Mouse (Mus musculus): ENCODE results near the gene Rap1gap. TPM values are rescaled to one million over a fixed set of nuclear protein-coding genes. Genes with fewer than 3 reads are reported as not detected.

Gene Rap1gap
- polyA plus RNA-seq, 1 experiment = 6.5 TPM

GRCm38 (mm10) chr4:137692107-137692902 lies 27.8 kb downstream of the Rap1gap start:
- no peak for DNase-seq (ENCODE audit: low read depth)

GRCm38 (mm10) chr4:137695300-137695699 lies 30.8 kb downstream of the Rap1gap start:
- no peak for DNase-seq (ENCODE audit: low read depth)

GRCm38 (mm10) chr4:137695900-137696299 lies 31.4 kb downstream of the Rap1gap start:
- no peak for DNase-seq (ENCODE audit: low read depth)

GRCm38 (mm10) chr4:137697156-137697885 lies 32.8 kb downstream of the Rap1gap start:
- DNase-seq (ENCODE audit: low read depth) = no peak

DNA sequence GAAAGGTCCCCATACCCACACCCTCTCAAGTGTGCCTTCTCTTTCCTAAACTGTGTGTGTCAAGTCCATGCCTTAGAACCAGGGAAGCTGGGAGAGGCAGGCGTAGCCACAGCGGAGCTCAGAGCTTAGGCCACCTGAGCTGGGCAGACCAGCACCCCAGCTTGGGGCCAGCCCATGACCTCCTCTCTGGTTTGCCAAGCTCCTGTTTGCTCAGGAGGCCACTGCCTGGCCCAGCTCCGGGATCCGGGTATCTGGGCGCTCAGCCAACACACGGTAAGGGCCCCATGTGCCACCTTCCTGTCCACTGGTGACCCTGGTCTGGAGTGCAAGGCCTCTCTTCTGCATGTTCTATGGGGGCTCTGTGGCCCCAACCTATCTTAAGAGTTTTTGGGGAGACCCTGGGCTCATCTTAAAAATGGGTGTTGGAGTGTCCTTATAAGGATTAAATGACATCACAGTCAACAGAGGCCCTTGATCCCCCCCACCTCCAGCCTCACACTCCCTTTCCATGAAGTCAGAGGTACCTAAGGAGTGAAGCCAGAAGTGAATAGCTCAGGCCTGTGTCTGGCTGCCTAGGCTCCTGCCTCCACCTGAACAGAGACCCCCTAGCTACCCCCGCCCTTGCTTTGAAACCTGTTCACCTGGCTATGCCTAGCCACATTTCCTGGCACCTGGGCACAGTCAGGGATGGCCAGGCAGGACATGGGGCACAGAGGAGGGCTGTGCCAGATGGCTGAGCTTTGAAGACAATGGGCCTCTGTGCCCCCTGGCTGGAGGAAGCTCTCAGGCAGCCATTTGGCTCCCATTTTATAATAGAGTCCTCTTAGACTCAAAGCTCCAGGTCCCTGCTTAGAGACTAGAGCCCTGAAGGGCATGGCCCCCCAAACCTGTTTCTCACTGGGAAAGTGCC lies 33.8 kb downstream of the Rap1gap start:
- no peak for DNase-seq (ENCODE audit: low read depth)

- no peak for DNase-seq (ENCODE audit: low read depth)
These were observed 35.0 kb downstream of the Rap1gap start for GRCm38 (mm10) chr4:137699264-137700211.

DNA sequence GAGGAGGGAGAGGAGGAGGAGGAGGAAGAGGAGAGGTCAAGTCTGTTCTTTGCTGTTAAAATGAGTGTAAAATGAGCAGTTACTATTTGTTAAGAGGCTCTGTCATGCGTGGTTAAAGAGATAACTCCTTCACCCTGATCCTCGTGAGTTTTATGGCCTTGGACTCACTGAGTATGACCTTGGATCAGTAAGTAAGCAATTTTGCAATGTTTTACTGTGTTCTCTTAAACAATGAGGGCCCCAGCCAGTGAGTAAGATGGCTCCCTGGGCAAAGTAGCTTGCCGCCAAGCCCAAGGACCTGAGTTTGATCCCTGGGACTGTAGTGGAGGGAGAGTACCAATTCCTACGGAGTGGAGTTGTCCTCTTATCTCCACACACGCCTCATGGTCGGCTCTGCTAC lies 36.4 kb downstream of the Rap1gap start:
- DNase-seq (ENCODE audit: low read depth) = no peak

DNA sequence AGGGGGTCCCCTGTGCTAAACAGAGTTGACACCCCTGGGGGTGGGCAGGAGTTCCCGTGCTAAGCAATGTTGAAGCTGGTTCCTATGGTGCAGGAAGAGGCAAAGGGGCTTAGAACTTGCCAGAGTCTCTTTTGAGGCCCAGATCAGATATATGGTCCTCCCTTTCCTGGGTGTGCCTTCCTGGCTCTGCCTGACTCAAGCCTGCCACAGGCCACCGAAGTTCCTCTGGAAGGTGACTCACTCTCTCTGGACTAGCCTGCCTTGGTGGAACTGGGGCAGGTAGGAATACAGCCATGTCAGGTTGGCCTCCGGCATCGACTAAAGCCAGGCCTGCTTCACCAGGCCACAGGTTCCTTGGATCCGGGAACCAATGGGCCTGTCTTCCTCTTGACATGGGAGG lies 38.6 kb downstream of the Rap1gap start:
- no peak for DNase-seq (ENCODE audit: low read depth)

DNA sequence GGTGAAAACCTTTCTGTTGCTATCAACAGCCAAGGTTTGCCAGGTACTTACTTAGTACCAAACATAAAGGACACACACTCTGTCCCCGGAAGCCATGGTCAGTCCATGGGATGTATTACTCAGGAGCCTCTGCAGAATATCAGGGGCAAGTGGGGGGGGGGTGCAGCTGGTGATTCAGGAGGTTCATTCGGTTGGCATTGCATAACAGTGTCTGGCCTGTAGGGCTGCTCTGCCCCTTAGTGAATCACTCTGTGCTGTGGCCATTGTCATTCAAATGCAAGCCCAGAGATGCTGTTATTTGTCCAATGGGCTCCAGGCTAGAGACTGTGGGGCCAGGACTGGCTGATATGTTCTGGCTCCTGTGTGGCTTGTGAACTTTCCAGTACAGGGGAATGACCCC lies 40.0 kb downstream of the Rap1gap start:
- no peak for DNase-seq (ENCODE audit: low read depth)

DNA sequence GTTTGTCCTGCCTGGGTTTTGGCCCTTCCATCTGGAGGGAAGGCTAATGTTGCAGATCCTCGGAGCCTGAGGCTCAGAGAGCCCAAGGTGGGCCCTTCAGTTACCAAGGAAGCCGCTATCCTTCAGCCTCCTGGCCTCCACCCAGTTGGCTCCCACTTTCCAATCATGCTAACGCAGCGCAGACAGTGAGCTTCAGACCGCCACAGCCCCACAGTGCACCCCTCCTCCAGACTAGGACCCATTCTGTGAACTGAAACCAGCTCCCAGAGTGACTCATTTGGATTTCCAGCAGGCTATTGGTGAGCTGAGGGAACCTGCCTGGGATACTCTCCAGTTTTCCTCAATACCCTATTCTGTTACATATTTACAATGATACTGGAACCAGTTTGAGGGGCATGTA lies 40.9 kb downstream of the Rap1gap start:
- no peak for DNase-seq (ENCODE audit: low read depth)

- DNase-seq (ENCODE audit: low read depth) = no peak
These were observed 42.0 kb downstream of the Rap1gap start for GRCm38 (mm10) chr4:137706510-137706909.

DNA sequence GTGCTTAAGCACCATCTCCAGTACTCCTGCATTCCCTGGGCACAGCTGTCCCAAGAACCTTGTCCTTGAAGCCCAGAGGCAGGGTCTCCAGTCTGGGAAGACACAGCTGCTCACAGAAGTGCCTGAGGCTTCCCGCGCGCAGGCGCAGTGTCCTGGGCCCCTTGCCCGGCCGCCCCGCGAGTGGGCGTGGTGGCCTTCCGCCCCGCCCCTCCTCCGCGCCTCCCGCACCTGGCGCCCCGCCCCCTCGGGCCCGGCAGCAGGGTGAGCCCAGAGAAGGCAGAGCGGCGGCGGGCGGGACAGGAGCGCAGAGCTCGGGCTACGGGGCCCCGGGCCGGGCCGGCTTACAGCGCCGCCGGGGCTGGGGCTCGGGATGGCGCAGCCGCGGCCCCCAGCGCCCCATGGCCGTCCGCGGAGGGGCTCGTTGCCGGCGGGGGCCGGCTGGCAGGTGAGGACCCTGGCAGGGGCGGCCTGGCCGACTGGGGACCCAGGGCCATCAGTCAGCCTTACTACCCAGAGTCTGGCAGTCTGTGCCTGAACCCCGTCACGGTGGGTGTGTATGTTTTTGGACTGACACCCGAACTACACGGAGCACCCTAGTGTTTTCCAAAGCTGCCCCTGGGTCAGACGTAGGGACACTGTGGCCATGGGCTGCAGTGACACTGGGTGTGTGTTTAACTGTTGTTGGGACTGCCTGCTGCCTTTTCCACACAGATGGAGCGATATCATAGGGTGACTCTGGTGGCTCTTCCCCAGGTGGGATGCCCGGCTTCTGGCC lies 42.9 kb downstream of the Rap1gap start:
- DNase-seq (ENCODE audit: low read depth) = no peak

GRCm38 (mm10) chr4:137712963-137713362 lies 48.4 kb downstream of the Rap1gap start:
- no peak for DNase-seq (ENCODE audit: low read depth)

DNA sequence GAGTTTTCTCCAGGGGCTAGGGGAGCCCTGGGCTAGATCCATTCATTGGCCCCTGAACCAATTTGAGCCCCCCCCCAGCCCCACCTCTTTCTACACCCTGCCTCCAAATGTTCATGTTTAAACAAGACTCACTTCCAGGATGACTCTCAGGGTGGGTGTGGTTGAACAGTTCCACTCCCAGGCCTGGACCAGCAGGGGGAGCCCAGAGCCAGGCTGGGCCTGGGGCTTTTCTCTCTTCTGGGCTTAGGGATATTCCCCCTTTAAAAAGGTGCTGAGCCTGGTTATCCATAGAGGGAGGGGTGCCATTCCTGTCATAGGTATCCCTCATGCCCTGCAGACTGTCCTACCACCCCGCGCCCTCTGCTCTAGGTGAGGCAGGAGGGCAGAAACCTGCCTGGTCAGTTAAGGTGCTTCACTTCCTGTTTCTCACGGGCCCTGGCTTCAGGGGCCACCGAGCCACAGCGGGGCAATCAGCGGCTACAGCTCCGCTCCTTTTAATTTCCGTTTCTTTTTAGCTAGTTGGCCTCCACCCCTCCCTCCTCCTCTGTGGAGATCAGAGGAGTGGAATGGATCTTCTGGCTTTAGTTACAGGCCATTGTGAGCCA lies 49.6 kb downstream of the Rap1gap start:
- no peak for DNase-seq (ENCODE audit: low read depth)

DNA sequence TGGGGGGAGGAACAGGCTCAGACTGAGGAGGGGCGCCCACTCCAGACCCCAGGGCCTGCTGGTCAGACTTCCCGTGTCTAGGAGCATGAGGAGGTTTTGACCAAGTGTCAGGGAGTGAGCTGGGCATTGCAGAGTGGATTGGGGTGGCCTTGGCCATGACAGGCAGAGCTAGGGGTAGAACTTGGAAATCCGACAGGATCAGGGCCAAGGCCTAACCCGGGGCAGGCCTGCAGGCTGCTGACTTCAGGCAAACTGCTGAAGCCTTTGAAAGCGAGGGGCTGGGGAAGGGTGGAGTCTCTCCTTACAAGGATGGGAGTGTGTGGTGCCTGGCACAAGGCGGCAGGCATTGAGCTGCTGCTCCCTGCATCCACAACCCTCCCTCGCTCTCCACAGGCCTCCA lies 52.5 kb downstream of the Rap1gap start:
- DNase-seq (ENCODE audit: low read depth) = no peak

GRCm38 (mm10) chr4:137717671-137718070 lies 53.1 kb downstream of the Rap1gap start:
- DNase-seq (ENCODE audit: low read depth) = no peak

- no peak for DNase-seq (ENCODE audit: low read depth)
These were observed 55.0 kb downstream of the Rap1gap start for GRCm38 (mm10) chr4:137719378-137720077.

DNA sequence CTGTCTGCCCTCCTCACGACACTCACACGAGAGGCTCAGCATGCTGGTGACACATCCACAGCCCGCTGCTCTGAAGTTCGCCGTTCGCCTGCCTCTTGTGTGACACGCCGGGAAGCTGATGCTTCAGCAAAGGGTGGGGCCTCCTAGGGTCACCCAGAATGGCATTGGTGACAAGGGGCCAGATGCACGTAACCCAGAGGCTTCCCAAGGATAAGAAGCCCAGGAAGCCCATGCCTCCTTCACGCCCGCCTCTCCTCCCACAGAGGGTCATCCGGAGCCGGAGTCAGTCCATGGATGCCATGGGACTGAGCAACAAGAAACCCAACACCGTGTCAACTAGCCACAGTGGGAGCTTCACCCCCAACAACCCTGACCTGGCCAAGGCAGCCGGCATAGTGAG lies 57.0 kb downstream of the Rap1gap start:
- DNase-seq (ENCODE audit: low read depth) = no peak

- DNase-seq (ENCODE audit: low read depth) = no peak
These were observed 57.7 kb downstream of the Rap1gap start for GRCm38 (mm10) chr4:137722230-137722629.
